Mouse (Mus musculus): ENCODE measurements at regions not wholly inside any gene's neighbourhood (a gene's known extent, or its start where the extent isn't known, plus 50 kb on each side); places are given as distances from the start of the nearest gene placed in this dataset.

DNA sequence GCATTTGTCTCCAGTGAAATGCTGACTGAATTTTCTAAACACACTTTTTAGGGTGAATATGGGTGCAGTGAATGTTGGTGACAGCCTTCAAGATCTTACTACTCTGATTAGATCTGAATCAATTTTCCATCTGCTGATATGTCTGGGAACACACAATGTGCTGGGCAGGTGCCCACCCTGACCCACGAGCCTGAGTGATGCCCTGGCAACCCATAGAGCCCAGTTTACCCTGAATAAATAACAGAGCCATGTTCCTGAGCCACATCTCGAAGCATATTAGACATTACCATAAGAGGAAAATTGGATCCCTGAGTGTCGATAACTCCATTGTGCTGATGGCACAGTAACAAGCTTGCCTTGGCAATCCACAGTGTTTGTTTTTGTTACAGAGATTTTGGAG, 644.9 kb downstream of the Nedd1 start:
- H3K4me2 ChIP-seq (ENCODE audit: low read depth): no peak overlapping the region
- no peak overlapping the region for H3K4me3 ChIP-seq
- H3K27me3 ChIP-seq (ENCODE audit: control insufficient read depth, insufficient read depth, insufficient read length): no peaks in the 10 kb centered on the region
- no peak overlapping the region for H3ac ChIP-seq (ENCODE audit: control insufficient read depth, insufficient read length)
- no peaks in the 10 kb centered on the region for H3K79me2 ChIP-seq (ENCODE audit: control insufficient read depth, insufficient read depth)
- no peaks in the 10 kb centered on the region for H3K36me3 ChIP-seq (ENCODE audit: control insufficient read depth, insufficient read depth)
- TF ChIP-seq POLR2A (IDR thresholded peaks at IDR 0.05; ENCODE audit: insufficient read length, low read depth): no peak
- no peak for TF ChIP-seq CEBPB (IDR thresholded peaks at IDR 0.05; ENCODE audit: insufficient read depth, poor library complexity, severe bottlenecking)

- Histone ChIP-seq H3K4me2 (ENCODE audit: low read depth) (no peak overlapping the region), H3ac (ENCODE audit: control insufficient read depth, insufficient read length) (no peak overlapping the region), H3K79me2 (ENCODE audit: control insufficient read depth, insufficient read depth) (no peaks in the 10 kb centered on the region), H3K4me3 (no peak overlapping the region), H3K36me3 (ENCODE audit: control insufficient read depth, insufficient read depth) (no peaks in the 10 kb centered on the region), H3K27me3 (ENCODE audit: control insufficient read depth, insufficient read depth, insufficient read length) (no peaks in the 10 kb centered on the region)
- TF ChIP-seq SRF (IDR thresholded peaks at IDR 0.05; ENCODE audit: control insufficient read depth, insufficient read length, low read depth) (no peak), TCF3 (IDR thresholded peaks at IDR 0.05; ENCODE audit: insufficient read length, low read depth) (no peak), USF1 (IDR thresholded peaks at IDR 0.05; ENCODE audit: low read depth) (no peak), E2F4 (IDR thresholded peaks at IDR 0.05; ENCODE audit: insufficient read depth) (no peak), REST (IDR thresholded peaks at IDR 0.05; ENCODE audit: insufficient read depth, insufficient read length) (no peak), CEBPB (IDR thresholded peaks at IDR 0.05; ENCODE audit: insufficient read depth, poor library complexity, severe bottlenecking) (no peak), MAX (IDR thresholded peaks at IDR 0.05; ENCODE audit: low read depth) (no peak), MYOG (IDR thresholded peaks at IDR 0.05; ENCODE audit: control insufficient read depth in 1 of 3, insufficient read depth in 1 of 3, insufficient read length in 2 of 3, low read depth in 2 of 3) (no peak), MYOD1 (IDR thresholded peaks at IDR 0.05; ENCODE audit: control insufficient read depth in 1 of 3, insufficient read length in 2 of 3, low read depth in 2 of 3) (no peak), POLR2A (IDR thresholded peaks at IDR 0.05; ENCODE audit: insufficient read length, low read depth) (no peak), POLR2AphosphoS2 (IDR thresholded peaks at IDR 0.05; ENCODE audit: insufficient read length, low read depth) (no peak)
Observed at GRCm38 (mm10) chr10:92076754-92077153, 645.5 kb downstream of the Nedd1 start.

DNA sequence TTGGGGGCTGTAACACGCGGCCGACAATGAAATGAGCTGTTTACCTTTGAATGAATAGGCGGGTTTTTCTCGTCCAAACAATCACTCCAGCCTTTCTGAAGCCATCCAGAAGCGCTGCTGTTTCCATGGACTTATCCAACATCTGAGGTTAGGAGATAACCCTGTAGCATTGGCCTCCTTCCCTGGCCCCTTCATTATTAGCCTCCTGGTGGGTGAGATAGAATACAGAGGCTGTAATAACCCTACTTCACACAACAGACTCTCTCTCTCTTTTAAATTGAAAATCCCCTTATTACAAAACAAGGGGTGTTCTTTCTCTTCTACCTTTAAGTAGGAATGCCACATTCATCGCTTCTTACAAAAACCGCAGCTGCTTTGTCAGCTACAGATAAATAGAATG, 646.8 kb downstream of the Nedd1 start:
- H3K4me3 ChIP-seq: no peak overlapping the region
- no peak for TF ChIP-seq REST (IDR thresholded peaks at IDR 0.05; ENCODE audit: insufficient read depth, insufficient read length)
- H3K79me2 ChIP-seq (ENCODE audit: control insufficient read depth, insufficient read depth): no peaks in the 10 kb centered on the region
- no peak overlapping the region for H3ac ChIP-seq (ENCODE audit: control insufficient read depth, insufficient read length)
- H3K27me3 ChIP-seq (ENCODE audit: control insufficient read depth, insufficient read depth, insufficient read length): no peaks in the 10 kb centered on the region
- no peaks in the 10 kb centered on the region for H3K36me3 ChIP-seq (ENCODE audit: control insufficient read depth, insufficient read depth)
- no peak overlapping the region for H3K4me2 ChIP-seq (ENCODE audit: low read depth)

DNA sequence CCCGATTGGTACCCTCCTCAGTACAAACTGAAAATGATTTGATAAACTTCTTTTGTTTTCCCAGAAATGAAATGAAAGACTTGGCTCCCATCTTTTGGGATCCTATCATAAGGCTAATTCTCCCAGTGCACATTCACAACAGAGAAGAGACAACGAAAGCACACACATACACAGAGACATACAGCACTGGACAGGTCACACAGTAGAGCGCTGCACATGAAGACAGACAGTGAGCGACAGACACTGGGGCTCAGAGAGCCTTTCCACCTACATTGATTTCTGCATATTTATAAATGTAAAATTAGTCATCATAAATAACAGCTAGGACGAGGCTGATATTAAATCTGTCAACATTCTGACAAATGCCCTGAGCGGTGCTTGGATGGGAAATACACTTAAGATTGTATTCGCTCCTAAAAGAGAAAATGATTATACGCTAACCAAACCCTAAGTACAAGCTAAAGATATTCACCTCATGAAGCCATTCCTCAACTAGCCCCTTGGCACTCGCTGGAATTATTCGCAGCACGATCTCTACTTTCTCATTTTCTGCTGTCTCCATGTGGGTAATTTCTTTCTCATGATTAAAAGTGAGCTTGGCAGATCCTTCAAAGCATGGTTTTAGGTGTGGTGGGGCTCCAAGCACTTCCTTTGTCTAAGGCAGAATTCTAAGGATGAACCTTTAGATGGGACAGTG, 647.4 kb downstream of the Nedd1 start:
- H3ac ChIP-seq (ENCODE audit: control insufficient read depth, insufficient read length): no peak overlapping the region
- TF ChIP-seq MYOD1 (IDR thresholded peaks at IDR 0.05; ENCODE audit: control insufficient read depth in 1 of 3, insufficient read length in 2 of 3, low read depth in 2 of 3) (no peak), MYOG (IDR thresholded peaks at IDR 0.05; ENCODE audit: control insufficient read depth in 1 of 3, insufficient read depth in 1 of 3, insufficient read length in 2 of 3, low read depth in 2 of 3) (no peak), USF1 (IDR thresholded peaks at IDR 0.05; ENCODE audit: low read depth) (no peak), SRF (IDR thresholded peaks at IDR 0.05; ENCODE audit: control insufficient read depth, insufficient read length, low read depth) (no peak), TCF3 (IDR thresholded peaks at IDR 0.05; ENCODE audit: insufficient read length, low read depth) (no peak), E2F4 (IDR thresholded peaks at IDR 0.05; ENCODE audit: insufficient read depth) (no peak), POLR2AphosphoS2 (IDR thresholded peaks at IDR 0.05; ENCODE audit: insufficient read length, low read depth) (no peak), TCF12 (IDR thresholded peaks at IDR 0.05; ENCODE audit: insufficient read depth, poor library complexity, severe bottlenecking) (no peak), REST (IDR thresholded peaks at IDR 0.05; ENCODE audit: insufficient read depth, insufficient read length) (no peak), POLR2A (IDR thresholded peaks at IDR 0.05; ENCODE audit: insufficient read length, low read depth) (no peak), CEBPB (IDR thresholded peaks at IDR 0.05; ENCODE audit: insufficient read depth, poor library complexity, severe bottlenecking) (no peak), MAX (IDR thresholded peaks at IDR 0.05; ENCODE audit: low read depth) (no peak)
- no peak overlapping the region for H3K4me2 ChIP-seq (ENCODE audit: low read depth)
- no peaks in the 10 kb centered on the region for H3K79me2 ChIP-seq (ENCODE audit: control insufficient read depth, insufficient read depth)
- H3K36me3 ChIP-seq (ENCODE audit: control insufficient read depth, insufficient read depth): no peaks in the 10 kb centered on the region
- H3K27me3 ChIP-seq (ENCODE audit: control insufficient read depth, insufficient read depth, insufficient read length): no peaks in the 10 kb centered on the region
- H3K4me3 ChIP-seq: no peak overlapping the region

DNA sequence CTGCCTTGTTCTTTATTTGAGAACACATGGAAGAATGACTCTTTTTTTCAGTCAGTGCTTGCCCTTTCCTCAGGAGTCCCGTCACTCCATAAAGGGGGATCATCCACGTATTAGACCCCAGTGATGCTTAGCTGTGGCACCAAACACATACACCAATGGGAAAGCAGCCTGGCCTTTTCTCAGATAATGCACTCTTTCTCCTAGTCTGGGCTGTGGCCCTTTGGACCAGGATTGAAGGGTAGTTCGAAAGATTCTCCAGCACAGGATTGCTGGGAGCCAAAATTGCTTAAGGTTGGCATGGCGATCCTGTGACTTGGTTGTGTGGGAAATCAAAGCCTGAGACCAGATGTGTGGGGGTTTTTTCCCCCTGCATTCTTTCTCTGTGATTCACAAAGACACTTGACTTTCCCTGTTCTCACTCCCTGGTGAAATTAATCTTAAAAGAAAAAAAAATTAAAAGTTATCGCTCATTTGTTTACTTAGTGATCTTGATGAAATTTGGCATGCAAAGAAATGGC, 648.3 kb downstream of the Nedd1 start:
- H3ac ChIP-seq (ENCODE audit: control insufficient read depth, insufficient read length): no peak overlapping the region
- no peaks in the 10 kb centered on the region for H3K27me3 ChIP-seq (ENCODE audit: control insufficient read depth, insufficient read depth, insufficient read length)
- no peak overlapping the region for H3K4me3 ChIP-seq
- H3K4me2 ChIP-seq (ENCODE audit: low read depth): no peak overlapping the region
- H3K79me2 ChIP-seq (ENCODE audit: control insufficient read depth, insufficient read depth): no peaks in the 10 kb centered on the region
- TF ChIP-seq SRF (IDR thresholded peaks at IDR 0.05; ENCODE audit: control insufficient read depth, insufficient read length, low read depth) (no peak), TCF3 (IDR thresholded peaks at IDR 0.05; ENCODE audit: insufficient read length, low read depth) (no peak)
- H3K36me3 ChIP-seq (ENCODE audit: control insufficient read depth, insufficient read depth): no peaks in the 10 kb centered on the region

All from myocyte (in vitro differentiated cells).